Mouse (Mus musculus) T-helper 1 cell (primary cell): ENCODE measurements around the gene Cmpk1.
"Not testable (repeated sequence)": the region's sequence is repeated elsewhere in the genome, so short reads cannot be mapped to it uniquely, and the experiment has no call there.

Experiments
- in situ Hi-C: fragments of 300-600 bp; cut with MboI, MseI; formaldehyde crosslinking; loops from one replicate; pipeline ENCODE4 v1.15.1; 2025; ENCODE audit warnings: high pct_unique_total_duplicates

Gene Cmpk1

GRCm38 (mm10) chr4:114986591-114987432 lies at the start of gene Cmpk1:
Gene Cmpk1 (minus strand): TSS chr4:114987241.
- in situ Hi-C loops: no loop called here

GRCm38 (mm10) chr4:115035043-115035442 lies 48.0 kb upstream of the Cmpk1 start:
- in situ Hi-C loops: no loop called here

- in situ Hi-C loops: no loop called here
Observed at GRCm38 (mm10) chr4:115019997-115020396, 33.0 kb upstream of the Cmpk1 start.

DNA sequence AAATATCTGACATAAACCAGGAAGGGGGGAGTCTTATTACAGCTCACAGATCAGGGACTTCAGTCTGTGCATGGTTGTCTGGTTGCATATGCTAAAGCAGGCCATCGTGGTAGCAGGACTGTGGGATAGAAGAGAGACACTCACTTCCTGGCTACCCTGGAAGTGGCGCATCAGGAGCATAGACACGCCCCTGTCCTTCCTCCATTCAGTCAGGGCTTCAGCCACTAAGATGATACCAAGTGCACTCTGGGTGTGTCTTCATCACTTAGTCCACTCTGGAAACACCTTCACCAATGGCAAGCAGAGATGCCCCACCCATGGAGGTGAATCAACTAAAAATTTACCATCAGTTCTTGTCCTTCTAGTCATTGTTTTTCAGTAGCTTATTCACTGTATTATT lies 27.2 kb upstream of the Cmpk1 start:
- in situ Hi-C loops: loop anchor here (5.0 kb wide), 1 partner anchor 33 kb away; no protein-coding TSS in a partner anchor

DNA sequence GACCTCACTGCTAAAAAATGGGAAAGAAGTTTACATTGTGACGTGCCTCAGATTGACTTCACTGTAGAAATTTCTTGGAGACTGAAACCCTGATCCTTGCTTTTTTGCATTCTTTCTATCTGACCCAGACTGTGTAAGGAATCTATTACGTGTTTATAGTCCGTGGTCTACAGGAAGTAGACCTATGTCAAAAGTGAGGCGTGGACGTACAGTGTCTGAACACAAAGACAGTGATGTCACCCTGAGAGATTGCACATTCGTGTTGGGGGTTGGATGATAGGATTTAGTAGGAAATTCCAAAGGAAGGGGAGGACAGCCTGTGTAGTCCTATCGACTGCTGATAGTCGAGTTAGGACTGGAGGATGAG lies 13.4 kb upstream of the Cmpk1 start:
- in situ Hi-C loops: no loop called here

GRCm38 (mm10) chr4:114999773-115000428 lies 12.9 kb upstream of the Cmpk1 start, which contains the start of gene Stil:
Gene Stil (plus strand): TSS chr4:115000159.
- in situ Hi-C loops: no loop called here

- in situ Hi-C loops: no loop called here
Observed at GRCm38 (mm10) chr4:114999445-114999772, 12.4 kb upstream of the Cmpk1 start.

DNA sequence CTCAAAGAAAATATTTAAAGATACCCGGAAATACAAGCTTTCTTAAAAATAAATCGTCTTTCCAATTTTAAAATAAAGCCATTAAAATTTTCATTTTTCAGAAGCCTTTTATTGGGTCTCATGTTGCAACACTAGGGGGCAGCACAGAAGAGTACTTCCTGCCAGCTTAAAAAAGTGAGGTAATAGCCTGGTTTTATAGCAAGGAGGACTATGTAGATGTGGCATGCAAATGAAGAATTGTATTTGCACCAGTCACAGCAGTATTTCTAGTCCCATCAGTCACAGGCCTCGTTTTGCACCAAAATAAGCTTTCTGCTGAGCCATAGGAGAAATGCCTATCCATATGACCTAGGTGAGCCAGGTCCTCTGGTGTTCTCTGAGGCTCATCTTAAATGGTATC lies 10.0 kb upstream of the Cmpk1 start:
- in situ Hi-C loops: no loop called here

- in situ Hi-C loops: no loop called here
Observed at GRCm38 (mm10) chr4:114994218-114994617, 7.2 kb upstream of the Cmpk1 start.

DNA sequence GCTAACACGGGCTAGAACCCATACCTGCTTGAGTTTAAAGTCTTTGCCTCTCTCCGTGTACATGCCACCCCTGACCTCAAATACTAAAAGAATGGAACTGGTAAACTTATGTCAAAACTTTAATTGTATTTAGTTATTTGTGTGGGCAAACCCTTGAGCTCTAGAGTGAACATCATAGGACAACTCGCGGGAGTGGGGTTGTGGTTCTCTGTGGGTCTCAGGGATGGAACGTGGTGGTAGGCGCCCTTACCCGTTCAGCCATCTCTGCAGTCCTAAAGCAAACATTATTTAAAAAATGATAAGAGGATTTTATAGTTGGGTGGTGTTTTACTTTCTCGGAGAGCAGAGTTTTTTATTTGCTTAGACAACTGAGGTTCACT lies 840 bp downstream of the Cmpk1 start:
- in situ Hi-C loops: no loop called here

DNA sequence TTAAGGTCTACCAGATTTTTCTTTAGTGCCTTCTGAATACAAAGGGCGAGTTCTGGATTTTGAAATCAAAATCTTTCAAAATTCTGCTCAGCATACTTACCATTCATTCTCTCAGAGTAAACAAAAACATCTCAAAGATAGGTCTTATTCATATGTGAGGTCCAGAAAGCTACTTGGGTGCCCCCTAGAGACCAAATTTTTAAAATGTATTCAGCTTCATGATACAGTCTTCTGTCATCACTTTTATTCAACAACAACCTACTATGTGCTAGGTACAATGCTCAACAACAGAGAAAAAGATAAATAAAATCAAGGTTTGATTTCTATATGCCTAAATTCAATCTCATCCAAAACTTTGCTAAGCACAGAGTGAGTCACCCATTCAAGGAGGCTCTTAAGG lies 4.0 kb downstream of the Cmpk1 start:
- in situ Hi-C loops: no loop called here

DNA sequence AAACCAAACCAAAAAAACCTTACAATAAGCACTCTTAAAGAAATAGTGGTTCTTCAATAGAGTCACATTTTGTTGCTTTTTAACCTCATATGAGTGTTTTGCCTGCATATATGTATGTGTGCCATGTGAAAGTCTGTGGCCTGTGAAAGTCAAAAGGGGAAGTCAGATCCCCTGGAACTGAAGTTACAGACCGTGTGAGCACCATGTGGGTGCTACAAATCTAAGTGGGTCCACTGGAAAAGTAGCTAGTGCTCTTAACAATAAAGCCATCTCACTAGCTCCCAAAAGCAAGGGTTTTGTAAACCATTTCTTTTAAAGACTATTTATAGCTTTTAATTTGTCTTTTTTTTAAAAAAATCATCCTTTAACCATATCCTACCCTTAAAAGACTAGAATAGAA lies 4.4 kb downstream of the Cmpk1 start:
- in situ Hi-C loops: no loop called here

DNA sequence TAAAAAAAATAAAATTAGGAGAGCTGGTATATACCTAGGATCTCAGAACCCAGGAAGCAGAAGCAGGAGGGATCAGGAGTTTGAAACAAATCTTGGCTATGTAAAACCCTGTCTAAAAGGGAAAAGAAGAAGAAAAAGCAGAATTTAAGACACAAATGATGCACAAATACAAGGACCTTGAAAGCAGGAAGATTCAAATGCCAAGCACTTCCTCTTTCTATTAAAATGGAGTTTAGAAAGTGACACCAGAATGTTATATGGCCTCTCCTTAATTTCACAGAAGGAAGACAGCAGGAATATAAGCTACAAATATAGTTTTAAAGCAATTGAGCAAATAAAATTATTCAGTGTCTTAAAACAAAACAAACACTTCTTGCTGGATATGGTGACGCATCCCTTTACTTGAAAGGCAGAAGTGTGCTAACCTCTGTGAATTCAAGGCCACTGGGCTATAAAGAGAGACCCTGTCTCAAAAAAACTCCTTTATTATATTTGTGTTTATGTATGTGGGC lies 13.8 kb downstream of the Cmpk1 start:
- in situ Hi-C loops: no loop called here

DNA sequence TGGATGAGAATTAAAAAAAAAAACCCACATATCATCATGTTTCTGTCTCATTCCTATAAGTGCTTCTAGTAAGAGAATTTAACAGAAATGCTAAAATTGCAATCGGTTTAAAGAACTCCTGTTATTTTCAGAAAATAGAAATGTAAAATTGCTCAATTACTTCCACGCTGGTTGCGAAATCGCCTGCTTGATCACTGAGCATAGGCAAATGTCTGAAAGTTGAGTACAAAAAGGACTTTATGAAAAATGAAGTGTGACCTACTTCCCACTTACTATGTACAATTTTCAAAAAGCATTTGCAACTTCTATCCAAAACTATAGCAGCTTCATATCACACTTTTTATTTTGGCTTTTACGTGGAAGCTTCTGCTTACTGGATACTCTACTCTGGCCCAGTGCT lies 16.3 kb downstream of the Cmpk1 start:
- in situ Hi-C loops: no loop called here

GRCm38 (mm10) chr4:114960881-114961280 lies 26.2 kb downstream of the Cmpk1 start:
- in situ Hi-C loops: not testable (repeated sequence)

DNA sequence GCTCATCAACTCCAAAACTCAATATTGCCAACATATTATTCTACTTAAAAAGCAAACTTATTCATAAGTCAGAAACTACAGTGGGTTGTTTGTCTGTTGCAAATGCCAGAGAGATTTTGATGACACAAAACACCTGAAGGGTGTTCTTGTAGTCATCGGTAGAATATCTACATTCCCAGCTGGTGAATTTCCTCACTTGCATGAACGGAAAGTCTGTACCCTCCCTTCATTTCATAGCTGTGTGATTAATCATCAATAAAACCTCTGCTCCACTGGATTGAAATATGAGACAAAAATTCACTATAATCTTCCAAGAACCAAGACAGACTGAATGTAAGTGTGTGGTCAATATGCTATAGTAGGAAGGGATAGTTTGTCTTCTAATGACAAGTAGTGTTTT lies 27.5 kb downstream of the Cmpk1 start:
- in situ Hi-C loops: no loop called here

GRCm38 (mm10) chr4:114958786-114959185 lies 28.3 kb downstream of the Cmpk1 start:
- in situ Hi-C loops: no loop called here

DNA sequence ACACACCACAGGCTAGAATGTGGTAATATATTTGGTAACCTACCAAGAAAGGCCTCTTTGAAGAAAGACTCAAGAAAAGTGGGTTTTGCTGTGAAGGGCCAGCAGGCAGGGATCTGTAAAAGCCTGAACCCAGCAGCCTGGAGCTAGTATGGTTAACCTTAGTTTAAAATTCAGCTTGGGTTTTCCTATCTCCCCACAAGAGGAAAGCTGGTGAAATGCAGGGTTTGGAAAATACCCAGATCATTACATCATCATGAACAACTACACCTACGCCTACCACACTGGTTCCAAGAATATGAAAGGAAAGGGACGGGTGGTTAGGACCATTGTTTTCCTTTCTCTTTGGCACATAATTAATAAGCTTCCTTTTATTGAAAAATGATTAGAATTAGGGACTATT lies 28.8 kb downstream of the Cmpk1 start:
- in situ Hi-C loops: no loop called here

DNA sequence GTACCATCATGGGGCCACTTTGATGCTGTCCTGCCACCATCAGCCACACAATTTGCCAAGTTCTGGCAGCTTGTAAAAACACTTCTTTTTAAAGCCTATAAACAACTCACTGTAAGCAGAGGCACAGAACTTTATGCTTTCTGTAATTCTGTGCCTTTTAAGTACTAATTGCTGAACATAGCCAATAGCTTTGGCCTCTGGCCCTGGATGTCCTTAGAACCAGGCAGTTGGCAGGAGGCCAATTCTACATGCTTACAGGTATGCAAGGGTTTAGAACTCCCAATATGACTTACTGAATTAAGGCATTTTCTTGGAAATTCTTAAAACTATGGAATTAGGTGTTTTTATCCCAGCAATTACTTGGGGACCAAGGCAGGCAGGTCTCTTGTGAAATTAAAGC lies 29.6 kb downstream of the Cmpk1 start:
- in situ Hi-C loops: no loop called here

GRCm38 (mm10) chr4:114953172-114953571 lies 33.9 kb downstream of the Cmpk1 start:
- in situ Hi-C loops: no loop called here

DNA sequence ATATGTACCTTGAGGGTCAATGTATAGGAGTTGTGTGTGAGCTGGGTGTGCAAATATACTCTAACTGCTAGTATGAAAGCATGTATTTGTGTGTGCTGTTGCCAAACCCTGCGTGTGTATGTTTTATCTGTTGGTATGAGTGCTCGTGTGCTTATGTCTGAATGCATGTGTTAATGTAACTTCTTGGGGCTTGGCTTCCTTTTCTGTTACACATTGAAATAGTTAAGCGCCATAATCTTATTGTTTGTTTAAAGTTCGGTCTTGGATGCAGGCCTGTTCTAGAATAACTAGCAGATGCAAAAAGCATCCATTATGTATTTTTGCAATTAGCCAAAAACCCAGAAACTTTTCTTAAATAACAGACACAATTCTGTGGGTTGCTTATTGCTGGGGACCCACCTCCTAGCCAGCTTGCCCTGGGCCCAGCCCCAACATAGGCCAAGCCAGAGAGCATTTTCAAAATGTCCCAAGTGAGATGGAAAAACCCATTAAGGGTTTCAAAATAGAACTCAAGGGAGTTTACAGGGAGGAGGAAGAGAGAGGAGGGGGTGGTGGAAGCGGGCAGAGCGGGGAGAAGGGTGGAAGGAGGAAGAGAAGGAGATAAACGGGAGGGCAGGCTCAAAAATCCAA lies 39.1 kb downstream of the Cmpk1 start:
- in situ Hi-C loops: no loop called here

DNA sequence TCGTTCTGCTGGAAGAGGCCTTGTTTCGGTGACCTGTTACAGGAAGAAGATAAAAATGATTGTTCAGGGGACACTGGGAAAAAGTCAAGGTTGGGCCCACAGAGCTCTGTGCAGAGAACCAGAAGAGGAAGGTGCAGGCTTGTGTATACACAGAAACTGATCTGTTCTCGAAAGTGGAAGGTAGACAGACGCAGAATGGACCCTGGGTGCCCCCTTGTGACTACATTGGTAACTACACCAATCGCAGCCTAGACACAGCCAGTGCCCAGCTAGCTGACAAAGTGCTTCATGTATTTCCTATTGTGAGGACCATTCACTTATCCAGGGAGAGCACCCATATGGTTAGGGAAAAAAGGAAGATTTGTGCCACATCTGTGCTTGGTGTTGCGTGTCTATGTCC lies 39.6 kb downstream of the Cmpk1 start:
- in situ Hi-C loops: no loop called here

- in situ Hi-C loops: no loop called here
Observed at GRCm38 (mm10) chr4:114946416-114946815, 40.6 kb downstream of the Cmpk1 start.
